Mouse (Mus musculus): ENCODE data around the gene Nfatc2.

- TF ChIP-seq CTCF (conservative IDR thresholded peaks at IDR 0.05; ENCODE audit: low read length), result no peak
- no peak for TF ChIP-seq NANOG (IDR thresholded peaks at IDR 0.05; ENCODE audit: borderline replicate concordance, low read length)
- no peak for TF ChIP-seq POU5F1 (IDR thresholded peaks at IDR 0.05; ENCODE audit: borderline replicate concordance, low read length)
Observed at GRCm38 (mm10) chr2:168467166-168467565, 134.3 kb downstream of the Nfatc2 start.
